Mouse (Mus musculus) lung, postnatal 0 days (tissue): ENCODE measurements at regions not wholly inside any gene's neighbourhood (a gene's known extent, or its start where the extent isn't known, plus 50 kb on each side); places are given as distances from the start of the nearest gene placed in this dataset.

Source experiments
- ATAC-seq: fragments of 200-750 bp; cut with Nextera tagmentation; 2 replicates; pipeline ENCODE4 v1.8.0; 2017; ENCODE audit warnings: moderate library complexity
- DNase-seq: peaks from one replicate; pipeline ENCODE4 v3.0.0-alpha.2; 2016; ENCODE audit warnings: low spot score
- H3K27ac ChIP-seq: fragments of 300-500 bp; sonication (generic); 2 replicates; pipeline ENCODE4 v1.5.1; 2014; ENCODE audit warnings: antibody characterized with exemption, mild to moderate bottlenecking, low read length, mixed read lengths
- H3K27me3 ChIP-seq: fragments of 300-500 bp; sonication (generic); replicated peaks from 2 replicates; pipeline ENCODE4 v1.6.1; 2014; ENCODE audit warnings: low read length, mixed read lengths; ENCODE audit not compliant: insufficient read depth
- H3K36me3 ChIP-seq: fragments of 300-500 bp; sonication (generic); 2 replicates; pipeline ENCODE4 v1.6.1; 2014; ENCODE audit warnings: low read length, mixed read lengths; ENCODE audit not compliant: insufficient read depth
- H3K4me1 ChIP-seq: fragments of 300-500 bp; sonication (generic); 2 replicates; pipeline ENCODE4 v1.6.1; 2014; ENCODE audit warnings: antibody characterized with exemption, low read depth, low read length, mixed read lengths; ENCODE audit not compliant: insufficient read depth
- H3K4me2 ChIP-seq: fragments of 300-500 bp; sonication (generic); replicated peaks from 2 replicates; pipeline ENCODE4 v1.6.1; 2014; ENCODE audit warnings: low read depth, mild to moderate bottlenecking, low read length, moderate library complexity, mixed read lengths
- H3K4me3 ChIP-seq: fragments of 300-500 bp; sonication (generic); 2 replicates; pipeline ENCODE4 v1.5.1; 2014; ENCODE audit warnings: low read depth, low read length
- H3K9ac ChIP-seq: fragments of 300-500 bp; sonication (generic); replicated peaks from 2 replicates; pipeline ENCODE4 v1.6.1; 2014; ENCODE audit warnings: low read depth, mild to moderate bottlenecking
- H3K9me3 ChIP-seq: fragments of 300-500 bp; sonication (generic); 2 replicates; pipeline ENCODE4 v1.6.1; 2016; ENCODE audit warnings: low read length, mixed read lengths
- CTCF ChIP-seq: IDR thresholded peaks from 2 replicates; pipeline ENCODE4 v1.5.1; 2016; ENCODE audit warnings: antibody characterized with exemption, mild to moderate bottlenecking
- EP300 ChIP-seq: IDR thresholded peaks from 2 replicates; pipeline ENCODE4 v1.6.1; 2016; ENCODE audit warnings: antibody characterized with exemption, mild to moderate bottlenecking, control low read depth
- WGBS: fragments of 180-500 bp; shearing (Covaris S2); extraction: QIAGEN DNeasy Blood & Tissue Kit; methylation state at CpG from one replicate; pipeline ENCODE4 v1.1.7; 2014; 5-methylcytosine and 5-hydroxymethylcytosine counted together

- ATAC-seq (peak; percentile 74), DNase-seq (peak; percentile 94)
- 0 out of 2 replicates have a peak, but pooled peaks cover 2% of the 10 kb centered on the region for H3K27me3 ChIP-seq
- no peaks in the 10 kb centered on the region for H3K9me3 ChIP-seq
- TF ChIP-seq EP300 (peak; percentile 62), CTCF (no peak)
- H3K36me3 ChIP-seq = no peaks in the 10 kb centered on the region
- no peak overlapping the region for H3K4me2 ChIP-seq
- H3K27ac ChIP-seq = peak overlapping the region; percentile 79
- H3K9ac ChIP-seq = no peak overlapping the region
- 8% methylated on average over 6 of the region's 6 CpGs for WGBS
- H3K4me3 ChIP-seq = no peak overlapping the region
- H3K4me1 ChIP-seq = peaks cover 6% of the 10 kb centered on the region; the same call in 1 of the 2 replicates
Observed at GRCm38 (mm10) chr8:10910244-10910872, 97.9 kb downstream of the Irs2 start.

GRCm38 (mm10) chr8:10909155-10909554, 99.1 kb downstream of the Irs2 start:
- H3K4me2 ChIP-seq = no peak overlapping the region
- no peak overlapping the region for H3K4me3 ChIP-seq
- no peaks in the 10 kb centered on the region for H3K36me3 ChIP-seq
- H3K9me3 ChIP-seq = no peaks in the 10 kb centered on the region
- no peak overlapping the region for H3K9ac ChIP-seq
- TF ChIP-seq CTCF (no peak), EP300 (no peak; the same call in 1 of the 2 replicates)
- 0 out of 2 replicates have a peak, but pooled peaks cover 2% of the 10 kb centered on the region for H3K27me3 ChIP-seq
- ATAC-seq (no peak), DNase-seq (no peak)
- H3K4me1 ChIP-seq = peaks cover 6% of the 10 kb centered on the region; the same call in 1 of the 2 replicates
- 79% methylated on average over 6 of the region's 6 CpGs for WGBS
- no peak overlapping the region for H3K27ac ChIP-seq

- ATAC-seq = peak; percentile 2; the same call in 1 of the 2 replicates
Observed at GRCm38 (mm10) chr8:10906353-10906752, 101.9 kb downstream of the Irs2 start.

GRCm38 (mm10) chr8:10905761-10906160, 102.5 kb downstream of the Irs2 start:
- WGBS = 65% methylated on average over 5 of the region's 5 CpGs
- Histone ChIP-seq H3K9me3 (no peaks in the 10 kb centered on the region), H3K36me3 (no peaks in the 10 kb centered on the region), H3K4me3 (no peak overlapping the region), H3K9ac (no peak overlapping the region), H3K4me1 (peaks cover 2% of the 10 kb centered on the region; the same call in 1 of the 2 replicates), H3K4me2 (no peak overlapping the region), H3K27me3 (no peaks in the 10 kb centered on the region), H3K27ac (no peak overlapping the region)
- ATAC-seq (no peak), DNase-seq (no peak)
- TF ChIP-seq CTCF (no peak), EP300 (no peak)

More at GRCm38 (mm10) chr8:10906353-10906752, 101.9 kb downstream of the Irs2 start:
- Histone ChIP-seq H3K9me3 (no peaks in the 10 kb centered on the region), H3K4me1 (peaks cover 4% of the 10 kb centered on the region; the same call in 1 of the 2 replicates), H3K27ac (no peak overlapping the region), H3K4me2 (no peak overlapping the region), H3K27me3 (0 out of 2 replicates have a peak, but pooled peaks cover under 1% of the 10 kb centered on the region), H3K9ac (no peak overlapping the region), H3K36me3 (no peaks in the 10 kb centered on the region), H3K4me3 (no peak overlapping the region)
- WGBS = 51% methylated on average over 6 of the region's 6 CpGs
- no peak for TF ChIP-seq CTCF
- TF ChIP-seq EP300 = no peak
- peak; percentile 65 for DNase-seq

GRCm38 (mm10) chr8:10903957-10904356, 104.3 kb downstream of the Irs2 start:
- Histone ChIP-seq H3K9me3 (no peaks in the 10 kb centered on the region), H3K27me3 (no peaks in the 10 kb centered on the region), H3K9ac (no peak overlapping the region), H3K4me1 (no peaks in the 10 kb centered on the region), H3K36me3 (no peaks in the 10 kb centered on the region), H3K27ac (no peak overlapping the region), H3K4me2 (no peak overlapping the region), H3K4me3 (no peak overlapping the region)
- 81% methylated on average over 2 of the region's 2 CpGs for WGBS
- peak; percentile 25; the same call in 1 of the 2 replicates for ATAC-seq
- DNase-seq = no peak
- TF ChIP-seq CTCF = no peak
- TF ChIP-seq EP300 = no peak

- no peaks in the 10 kb centered on the region for H3K9me3 ChIP-seq
- ATAC-seq (no peak), DNase-seq (no peak)
- no peaks in the 10 kb centered on the region for H3K36me3 ChIP-seq
- H3K4me1 ChIP-seq = no peaks in the 10 kb centered on the region
- no peaks in the 10 kb centered on the region for H3K27me3 ChIP-seq
- no peak overlapping the region for H3K4me2 ChIP-seq
- H3K4me3 ChIP-seq = no peak overlapping the region
- 92% methylated on average over 4 of the region's 4 CpGs for WGBS
- TF ChIP-seq EP300 = no peak
- TF ChIP-seq CTCF = no peak
- no peak overlapping the region for H3K27ac ChIP-seq
- no peak overlapping the region for H3K9ac ChIP-seq
Observed at GRCm38 (mm10) chr8:10901954-10902353, 106.3 kb downstream of the Irs2 start.
